ENCODE assay signal across 8 mouse cellular contexts in genomic region chr10:26375790-26376545, GRCm38 (mm10). TPM values are rescaled to one million over a fixed set of nuclear protein-coding genes. Genes with fewer than 3 reads are reported as not detected.
A peak's percentile ranks its signal among the peaks of the same experiment; 100 is the strongest.
DNase-seq lines count a peak whose midpoint lies in the region; ATAC-seq lines count a peak whose summit lies in the region.

L3mbtl3 (minus strand) TSS chr10:26375971.

- peak within 1 kb of the TSS; percentile 94 for H3K27ac ChIP-seq in hindbrain, embryonic 13.5 days

- H3K36me3 ChIP-seq in hindbrain, embryonic 13.5 days: no peaks in the 10 kb centered on the region

- peak; percentile 95 for DNase-seq in Muller cell, postnatal 12 days (ENCODE audit: inconsistent ontology term)
- DNase-seq in cerebellum, adult 9-10 months: peak; percentile 75
- peak; percentile 71 to 82 for DNase-seq in frontal cortex, postnatal 14 days (ENCODE audit: low spot score in 2 of 2)
- peak; percentile 76 to 88 for DNase-seq in layer of hippocampus, postnatal 14 days (ENCODE audit: low spot score in 2 of 2)
- peak; percentile 92 for DNase-seq in lung, postnatal 14 days
- DNase-seq in ovary, postnatal 36 days (ENCODE audit: low spot score): peak; percentile 89
- peak; percentile 92 for DNase-seq in thymus, postnatal 25 days

- peak within 1 kb of the TSS; percentile 92 for H3K9ac ChIP-seq in hindbrain, embryonic 13.5 days

- no peaks in the 10 kb centered on the region for H3K27me3 ChIP-seq in hindbrain, embryonic 13.5 days

- under 1% methylated on average over 42 of the region's 42 CpGs for WGBS in hindbrain, embryonic 13.5 days

- H3K4me2 ChIP-seq in hindbrain, embryonic 13.5 days: peak within 1 kb of the TSS; percentile 99

- H3K4me3 ChIP-seq in hindbrain, embryonic 13.5 days: peak within 1 kb of the TSS; percentile 84

- ATAC-seq in hindbrain, embryonic 13.5 days (ENCODE audit: low FRiP score): peak; percentile 87

- H3K9me3 ChIP-seq in hindbrain, embryonic 13.5 days: no peaks in the 10 kb centered on the region

- peaks cover 29% of the 10 kb centered on the region for H3K4me1 ChIP-seq in hindbrain, embryonic 13.5 days (replicated peaks)

RNA-seq across cellular contexts. Expression of gene L3mbtl3, which starts in this region (rescaled TPM):
- 24.1 and 24.3 TPM in 2 replicates for polyA plus RNA-seq in hindbrain, embryonic 13.5 days (2015; fragmentation: Nextera tagmentation; extraction: Ambion mirVana)
- 10 to 100 TPM; 18.5 to 22.4 TPM for total RNA-seq in layer of hippocampus, postnatal 14 days (2021)

Comparison
In these comparisons a context has a peak if more than half of its experiments do, and no peak if none do; other contexts are left out.
1. Peak in every context shown above with its lines: DNase-seq, ATAC-seq, H3K4me3 ChIP-seq and H3K27ac ChIP-seq.